Mouse (Mus musculus): ENCODE results near the gene Gas2. TPM values are rescaled to one million over a fixed set of nuclear protein-coding genes. Genes with fewer than 3 reads are reported as not detected.

The Gas2 gene
- 3.0 and 3.5 TPM in 2 replicates for total RNA-seq (2023)

GRCm38 (mm10) chr7:51861250-51862096 lies at the start of gene Gas2:
Gene Gas2, plus strand, starts transcription at chr7:51862015.

GRCm38 (mm10) chr7:51862097-51862492 lies 280 bp downstream of the Gas2 start, which contains the start of gene Fancf:
Gene Fancf, minus strand, starts transcription at chr7:51862267.

GRCm38 (mm10) chr7:52005511-52006295 lies 143.9 kb downstream of the Gas2 start, which contains the start of gene Svip:
Gene Svip, minus strand, starts transcription at chr7:52006018.

GRCm38 (mm10) chr7:52015628-52016027 lies 153.8 kb downstream of the Gas2 start, which contains the start of gene 1700015G11Rik:
Gene 1700015G11Rik, minus strand, starts transcription at chr7:52015728.

Other genes starting within 250 kb of the Gas2 start
- gene Slc17a6, start 240.0 kb upstream of the Gas2 start, total RNA-seq (2023): not detected in 2 replicates
- gene Fancf, start 252 bp downstream of the Gas2 start, total RNA-seq (2023): 1.8 and 2.4 TPM in 2 replicates
- gene Svip, start 144.0 kb downstream of the Gas2 start, total RNA-seq (2023): 13.7 and 17.8 TPM in 2 replicates
- not detected in 2 replicates for gene 1700015G11Rik, start 153.7 kb downstream of the Gas2 start, total RNA-seq (2023)

All from neutrophil, adult 65 days (primary cell).